Mouse (Mus musculus) forebrain, postnatal 0 days (tissue): ENCODE data around the gene Tnfaip1. TPM values are rescaled to one million over a fixed set of nuclear protein-coding genes. Genes with fewer than 3 reads are reported as not detected.
A peak's percentile ranks its signal among the peaks of the same experiment; 100 is the strongest.

Source experiments
- ATAC-seq: fragments of 200-750 bp; cut with Nextera tagmentation; 2 replicates; pipeline ENCODE4 v1.8.0; 2017; ENCODE audit warnings: mild to moderate bottlenecking, moderate library complexity
- DNase-seq: peaks from one replicate; pipeline ENCODE4 v3.0.0-alpha.2; 2015
- H3K27ac ChIP-seq: fragments of 300-500 bp; sonication (generic); 2 replicates; pipeline ENCODE4 v1.5.1; 2014; ENCODE audit warnings: low read depth, mild to moderate bottlenecking, antibody characterized with exemption, low read length, moderate library complexity, mixed read lengths
- H3K27me3 ChIP-seq: fragments of 300-500 bp; sonication (generic); 2 replicates; pipeline ENCODE4 v1.6.1; 2014; ENCODE audit warnings: mild to moderate bottlenecking, low read length, mixed read lengths; ENCODE audit not compliant: insufficient read depth
- H3K36me3 ChIP-seq: fragments of 300-500 bp; sonication (generic); 2 replicates; pipeline ENCODE4 v1.6.1; 2014; ENCODE audit warnings: mild to moderate bottlenecking, moderate library complexity; ENCODE audit not compliant: insufficient read depth
- H3K4me1 ChIP-seq: fragments of 300-500 bp; sonication (generic); 2 replicates; pipeline ENCODE4 v1.6.1; 2014; ENCODE audit warnings: antibody characterized with exemption; ENCODE audit not compliant: insufficient read depth
- H3K4me2 ChIP-seq: fragments of 300-500 bp; sonication (generic); 2 replicates; pipeline ENCODE4 v1.6.1; 2014; ENCODE audit warnings: low read depth, mild to moderate bottlenecking, moderate library complexity
- H3K4me3 ChIP-seq: fragments of 300-500 bp; sonication (generic); 2 replicates; pipeline ENCODE4 v1.5.1; 2014; ENCODE audit warnings: low read depth, low read length, mixed read lengths
- H3K9ac ChIP-seq: fragments of 300-500 bp; sonication (generic); 2 replicates; pipeline ENCODE4 v1.6.1; 2014; ENCODE audit warnings: mild to moderate bottlenecking
- H3K9me3 ChIP-seq: fragments of 300-500 bp; sonication (generic); 2 replicates; pipeline ENCODE4 v1.6.1; 2016; ENCODE audit warnings: low read length
- CTCF ChIP-seq: sonication (generic); IDR thresholded peaks from 2 replicates; pipeline ENCODE4 v1.5.1; 2016; ENCODE audit warnings: antibody characterized with exemption, control low read depth, low read depth
- WGBS: fragments of 180-500 bp; shearing (Covaris S2); extraction: QIAGEN DNeasy Blood & Tissue Kit; methylation state at CpG from one replicate; pipeline ENCODE4 v1.1.7; 2014; 5-methylcytosine and 5-hydroxymethylcytosine counted together
- polyA plus RNA-seq: library from polyadenylated mRNA; unstranded; fragments of >200 nt; fragmentation: Nextera tagmentation; extraction: Ambion mirVana; gene quantifications from 2 replicates; pipeline ENCODE4 v1.2.1, GENCODE M21; 2015
- total RNA-seq: library from RNA; depleted of rRNA; stranded (reverse); fragments of >200 nt; gene quantifications from 2 replicates; pipeline ENCODE4 v1.2.3, GENCODE M21; 2014

Tnfaip1 gene
- total and polyA plus RNA-seq, 2 experiments from 2014 or later: 42.7 to 66.3 TPM

DNA sequence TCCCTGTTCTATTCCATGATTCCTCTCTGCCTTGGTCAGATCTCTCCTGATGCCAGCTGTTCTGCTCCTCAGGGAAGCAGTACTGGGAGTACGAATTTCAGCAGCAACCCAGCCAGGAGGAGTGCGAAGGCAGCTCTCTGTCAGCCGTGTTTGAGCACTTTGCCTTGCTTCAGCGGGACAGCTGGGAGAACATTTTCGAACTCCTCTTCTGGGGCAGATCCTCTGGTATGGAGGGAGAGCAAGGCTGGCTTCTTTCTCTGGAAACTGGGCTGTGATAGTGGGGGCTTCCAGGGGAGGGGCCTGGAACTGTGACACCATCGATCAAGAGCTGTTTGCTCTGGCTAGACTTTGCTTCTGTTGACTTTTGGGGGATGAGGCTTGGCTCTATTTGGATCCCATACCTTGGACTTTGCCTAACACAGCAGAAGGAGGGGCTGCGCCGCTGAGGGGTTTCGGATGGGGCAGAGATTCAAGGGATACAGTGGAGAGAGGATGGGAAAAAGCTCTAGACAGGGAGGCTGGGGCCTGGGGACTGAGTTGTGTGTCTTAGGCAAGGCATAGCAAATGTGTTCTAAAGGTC, 35.4 kb downstream of the Tnfaip1 start:
- Histone ChIP-seq H3K4me3 (no peak overlapping the region), H3K4me1 (peaks cover 7% of the 10 kb centered on the region), H3K27ac (no peak overlapping the region), H3K9me3 (no peaks in the 10 kb centered on the region), H3K36me3 (peaks cover 7% of the 10 kb centered on the region; the same call in 1 of the 2 replicates), H3K27me3 (no peaks in the 10 kb centered on the region), H3K4me2 (no peak overlapping the region), H3K9ac (no peak overlapping the region)
- TF ChIP-seq CTCF: no peak
- ATAC-seq (no peak), DNase-seq (no peak)
- WGBS: 72% methylated on average over 9 of the region's 9 CpGs

DNA sequence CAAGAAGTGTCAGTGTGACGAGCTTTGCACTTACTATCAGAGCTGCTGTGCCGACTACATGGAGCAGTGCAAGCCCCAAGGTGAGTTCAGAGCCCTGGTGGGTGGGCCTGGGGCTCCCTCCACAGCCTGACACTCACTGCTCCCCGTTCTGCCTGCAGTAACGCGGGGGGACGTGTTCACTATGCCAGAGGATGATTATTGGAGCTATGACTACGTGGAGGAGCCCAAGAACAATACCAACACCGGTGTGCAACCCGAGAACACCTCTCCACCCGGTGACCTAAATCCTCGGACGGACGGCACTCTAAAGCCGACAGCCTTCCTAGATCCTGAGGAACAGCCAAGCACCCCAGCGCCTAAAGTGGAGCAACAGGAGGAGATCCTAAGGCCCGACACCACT, 36.6 kb downstream of the Tnfaip1 start:
- WGBS: 51% methylated on average over 16 of the region's 16 CpGs
- TF ChIP-seq CTCF: no peak
- Histone ChIP-seq H3K27ac (no peak overlapping the region), H3K9ac (no peak overlapping the region), H3K36me3 (no peaks in the 10 kb centered on the region), H3K9me3 (no peaks in the 10 kb centered on the region), H3K4me3 (no peak overlapping the region), H3K4me2 (no peak overlapping the region), H3K4me1 (peaks cover 10% of the 10 kb centered on the region), H3K27me3 (no peaks in the 10 kb centered on the region)
- DNase-seq (no peak), ATAC-seq (no peak)

DNA sequence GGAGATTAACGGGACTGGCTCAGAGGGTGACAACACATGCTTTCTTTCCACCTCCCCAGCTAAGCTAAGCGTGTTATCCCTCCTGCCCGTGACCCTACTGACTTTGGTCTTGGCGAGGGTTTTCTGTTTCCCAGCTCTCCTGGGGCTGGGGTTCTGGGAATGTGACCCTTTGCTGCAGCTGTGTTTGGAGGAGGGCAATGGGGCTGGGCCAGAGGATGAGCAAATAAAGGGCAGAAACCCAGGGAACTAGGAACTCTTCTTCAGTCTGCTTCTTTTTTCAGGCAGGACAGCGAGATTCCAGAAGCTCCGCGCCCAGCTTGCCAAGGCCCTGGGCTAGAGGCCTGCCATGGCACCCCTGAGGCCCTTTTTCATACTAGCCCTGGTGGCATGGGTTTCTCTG, 37.1 kb downstream of the Tnfaip1 start, which contains the start of gene Vtn:
Gene Vtn (plus strand): TSS at position 88 of the 400 bp plus-strand sequence.
- H3K9ac ChIP-seq: peak within 1 kb of the TSS; percentile 89
- H3K9me3 ChIP-seq: no peaks in the 10 kb centered on the region
- no peak for DNase-seq

DNA sequence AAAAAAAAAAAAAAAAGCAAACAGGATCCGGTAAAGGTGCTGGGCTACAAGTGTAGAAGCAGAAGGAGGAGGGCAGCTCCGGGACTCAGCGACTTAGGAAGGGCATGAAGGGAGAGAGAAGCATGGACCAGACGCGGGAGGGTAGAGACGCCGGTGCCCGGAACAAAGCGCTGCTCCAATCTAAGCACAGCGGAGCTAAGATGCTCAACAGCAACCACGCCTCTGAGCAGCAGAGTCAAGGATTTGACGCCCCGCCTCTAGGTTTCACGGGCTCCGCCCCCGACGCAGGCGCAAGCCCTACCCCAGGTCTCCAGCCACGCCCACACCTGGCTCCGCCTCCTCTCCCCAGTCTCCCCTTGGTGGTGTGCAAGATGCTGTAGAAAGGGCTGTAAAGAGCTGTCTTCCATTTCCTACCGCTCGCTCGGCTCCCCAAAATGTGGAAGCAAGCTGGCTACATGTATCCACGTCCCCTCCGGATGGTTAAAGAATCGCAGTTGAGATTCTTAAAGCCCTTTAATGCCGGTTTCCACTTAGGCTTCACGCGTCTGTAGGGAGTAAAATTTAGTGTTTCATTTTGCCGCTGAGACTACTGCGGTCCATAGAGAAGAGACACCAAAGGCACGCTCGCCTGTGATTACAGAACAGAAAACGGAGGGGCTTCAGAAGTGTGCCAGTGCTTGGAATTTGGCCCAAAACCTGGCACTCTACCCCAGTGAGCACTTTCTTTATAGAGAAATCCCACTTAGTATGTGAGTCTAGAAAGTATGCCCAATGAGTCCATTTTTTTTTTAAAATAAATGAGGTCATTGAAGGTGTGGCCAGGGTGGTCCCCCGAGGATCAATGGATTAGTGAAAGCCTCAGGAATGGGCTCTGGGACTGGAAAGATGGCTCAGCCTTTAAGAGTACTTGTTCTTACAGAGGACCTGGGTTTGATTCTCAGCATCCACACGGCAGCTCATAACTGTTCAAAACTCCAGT, 38.3 kb downstream of the Tnfaip1 start, which contains the start of gene Sarm1:
Gene Sarm1 (minus strand): TSS at position 211 of the 979 bp plus-strand sequence.
- peak; percentile 44 for TF ChIP-seq CTCF
- peak; percentile 97 for ATAC-seq
- H3K9me3 ChIP-seq: no peaks in the 10 kb centered on the region
- no peaks in the 10 kb centered on the region for H3K27me3 ChIP-seq
- peak within 1 kb of the TSS; percentile 80 for H3K4me3 ChIP-seq
- peaks cover 10% of the 10 kb centered on the region for H3K4me1 ChIP-seq
- peak within 1 kb of the TSS; percentile 64 for H3K4me2 ChIP-seq
- H3K9ac ChIP-seq: peak within 1 kb of the TSS; percentile 89
- 3% methylated on average over 36 of the region's 36 CpGs for WGBS
- peak; percentile 98 for DNase-seq
- no peaks in the 10 kb centered on the region for H3K36me3 ChIP-seq
- peak within 1 kb of the TSS; percentile 94 for H3K27ac ChIP-seq

More for the DNA sequence above, 37.1 kb downstream of the Tnfaip1 start, which contains the start of gene Vtn:
- Histone ChIP-seq H3K27me3 (no peaks in the 10 kb centered on the region), H3K4me1 (peaks cover 10% of the 10 kb centered on the region), H3K4me2 (peak within 1 kb of the TSS; percentile 64), H3K36me3 (no peaks in the 10 kb centered on the region), H3K27ac (peak within 1 kb of the TSS; percentile 94), H3K4me3 (peak within 1 kb of the TSS; percentile 80)
- no peak for TF ChIP-seq CTCF
- ATAC-seq: no peak
- 74% methylated on average over 7 of the region's 7 CpGs for WGBS

DNA sequence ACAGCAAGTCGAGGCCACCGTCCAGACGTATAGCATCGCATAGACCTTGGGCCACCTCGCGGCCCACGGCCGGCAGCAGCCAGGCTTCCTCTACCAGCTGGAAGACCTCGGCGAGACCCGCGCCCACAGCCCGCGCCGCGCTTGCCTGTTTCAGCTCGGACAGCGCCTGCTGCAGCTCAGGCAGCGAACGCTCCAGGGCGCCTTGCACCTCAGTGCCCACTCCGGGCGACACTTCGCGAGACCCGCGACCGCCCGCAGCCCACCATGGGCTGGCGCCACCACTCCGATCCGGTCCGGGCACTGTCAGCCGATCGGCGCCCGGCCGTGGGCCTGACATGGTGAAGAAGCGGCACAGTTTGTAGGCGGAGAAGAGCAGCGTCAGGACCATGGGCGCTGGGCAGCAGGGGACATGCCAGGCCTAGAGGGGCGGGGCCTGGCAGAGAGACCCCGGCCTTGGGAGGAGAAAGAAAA, 39.0 kb downstream of the Tnfaip1 start:
- under 1% methylated on average over 43 of the region's 44 CpGs for WGBS

DNA sequence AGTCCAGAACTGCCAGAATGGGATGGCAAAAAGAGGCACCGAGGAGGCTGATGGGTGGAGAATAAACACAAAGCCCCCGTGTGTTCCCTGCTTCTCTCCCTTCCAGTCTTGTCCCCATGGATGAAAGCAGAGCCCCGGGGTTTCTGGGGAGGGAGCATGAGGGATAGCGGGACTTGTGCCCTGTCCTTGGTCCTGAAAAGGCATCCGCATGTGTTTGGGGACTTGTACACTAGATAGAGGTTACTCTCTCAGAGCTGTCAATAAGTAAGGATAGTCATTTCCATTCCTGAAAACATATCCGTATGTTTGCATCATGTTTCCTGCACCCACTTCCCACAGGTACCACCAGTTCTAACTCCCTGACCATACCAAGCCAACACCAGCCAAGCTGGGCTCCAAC, 40.2 kb downstream of the Tnfaip1 start:
- peaks cover 16% of the 10 kb centered on the region for H3K4me1 ChIP-seq
- H3K4me2 ChIP-seq: peak overlapping the region; percentile 64
- no peak for TF ChIP-seq CTCF
- ATAC-seq (no peak), DNase-seq (no peak)
- 8% methylated on average over 6 of the region's 6 CpGs for WGBS
- peak overlapping the region; percentile 89 for H3K9ac ChIP-seq
- H3K27ac ChIP-seq: no peak overlapping the region
- peak overlapping the region; percentile 80 for H3K4me3 ChIP-seq
- no peaks in the 10 kb centered on the region for H3K9me3 ChIP-seq
- H3K27me3 ChIP-seq: no peaks in the 10 kb centered on the region
- no peaks in the 10 kb centered on the region for H3K36me3 ChIP-seq

More for the DNA sequence above, 39.0 kb downstream of the Tnfaip1 start:
- Histone ChIP-seq H3K4me1 (peaks cover 10% of the 10 kb centered on the region), H3K9ac (peak overlapping the region; percentile 89), H3K27ac (peak overlapping the region; percentile 94), H3K27me3 (no peaks in the 10 kb centered on the region), H3K36me3 (no peaks in the 10 kb centered on the region), H3K4me3 (peak overlapping the region; percentile 80), H3K4me2 (peak overlapping the region; percentile 64), H3K9me3 (no peaks in the 10 kb centered on the region)
- no peak for TF ChIP-seq CTCF
- DNase-seq (no peak), ATAC-seq (peak; percentile 42)
